Mouse (Mus musculus): Measurements from ENCODE around the gene Pdpn.

DNA sequence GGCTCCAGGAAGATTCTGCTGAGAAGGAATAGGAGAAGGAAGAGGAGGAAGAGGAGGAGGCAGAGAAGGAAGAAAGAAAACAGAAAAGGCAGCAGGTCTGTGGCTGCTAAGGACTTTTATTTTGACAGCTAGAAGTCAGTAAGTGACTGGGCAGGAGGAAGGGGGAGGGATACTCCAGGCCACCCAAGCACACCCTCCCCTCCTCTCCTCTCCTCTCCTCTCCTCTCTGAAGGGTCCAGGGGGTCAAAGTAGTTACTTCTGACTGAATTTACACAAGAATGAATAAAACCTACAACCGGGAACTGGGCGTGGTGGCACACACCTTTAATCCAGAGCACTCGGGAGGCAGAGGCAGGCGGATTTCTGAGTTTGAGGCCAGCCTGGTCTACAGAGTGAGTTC lies 12.3 kb downstream of the Pdpn start:
- TF ChIP-seq POLR2A (IDR thresholded peaks at IDR 0.05; ENCODE audit: insufficient read depth, low read length) (no peak), EP300 (IDR thresholded peaks at IDR 0.05; ENCODE audit: insufficient read depth, low read depth, low read length) (peak; percentile 73; the same call in 1 of the 2 replicates), CTCF (IDR thresholded peaks at IDR 0.05; ENCODE audit: low read depth, low read length) (no peak)
